Mouse (Mus musculus) megakaryocyte, embryonic 14.5 days (primary cell): ENCODE results near the gene Ikbip.

Experiments used
- FLI1 ChIP-seq: IDR thresholded peaks from 2 replicates; pipeline ENCODE4 v1.6.1; 2012; ENCODE audit warnings: low read length, inconsistent platforms, mixed read lengths
- GATA1 ChIP-seq: IDR thresholded peaks from 3 replicates; pipeline ENCODE4 v1.6.1; 2012; ENCODE audit warnings: mixed read lengths, low read length, inconsistent platforms, borderline replicate concordance

DNA sequence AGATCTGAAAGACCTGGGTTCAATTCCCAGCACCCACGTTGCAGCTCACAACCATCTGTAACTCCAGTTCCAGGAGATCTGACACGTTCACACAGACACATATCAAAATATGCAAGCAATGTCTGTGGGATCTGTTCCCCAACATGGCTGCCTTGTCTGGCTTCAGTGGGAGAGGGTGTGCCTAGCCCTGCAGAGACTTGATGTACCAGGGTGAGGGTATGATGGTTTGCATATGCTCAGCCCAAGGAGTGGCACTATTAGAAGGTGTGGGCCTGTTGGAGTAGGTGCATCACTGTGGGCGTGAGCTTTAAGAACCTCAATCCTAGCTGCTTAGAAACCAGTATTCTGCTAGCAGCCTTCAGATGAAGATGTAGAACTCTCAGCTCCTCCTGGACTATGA is 23.2 kb downstream of the Ikbip start:
- TF ChIP-seq GATA1 (no peak), FLI1 (no peak)
